Mouse (Mus musculus) heart, postnatal 0 days (tissue): ENCODE measurements around the gene Gpr65. TPM values are rescaled to one million over a fixed set of nuclear protein-coding genes. Genes with fewer than 3 reads are reported as not detected.

Experiments
- ATAC-seq: fragments of 200-750 bp; cut with Nextera tagmentation; 2 replicates; pipeline ENCODE4 v1.8.0; 2017; ENCODE audit warnings: low read depth, moderate number of reproducible peaks, moderate library complexity; ENCODE audit not compliant: insufficient read depth
- DNase-seq: peaks from one replicate; pipeline ENCODE4 v3.0.0-alpha.2; 2016; ENCODE audit warnings: low spot score
- H3K27ac ChIP-seq: fragments of 300-500 bp; sonication (generic); 2 replicates; pipeline ENCODE4 v1.5.1; 2014; ENCODE audit warnings: low read depth, mild to moderate bottlenecking
- H3K27me3 ChIP-seq: fragments of 300-500 bp; sonication (generic); 2 replicates; pipeline ENCODE4 v1.6.1; 2014; ENCODE audit warnings: low read length, mixed read lengths; ENCODE audit not compliant: control insufficient read depth, insufficient read depth
- H3K36me3 ChIP-seq: fragments of 300-500 bp; sonication (generic); replicated peaks from 2 replicates; pipeline ENCODE4 v1.6.1; 2014; ENCODE audit warnings: low read length, mixed read lengths; ENCODE audit not compliant: control insufficient read depth, insufficient read depth
- H3K4me1 ChIP-seq: fragments of 300-500 bp; sonication (generic); 2 replicates; pipeline ENCODE4 v1.6.1; 2014; ENCODE audit warnings: antibody characterized with exemption; ENCODE audit not compliant: control insufficient read depth, insufficient read depth
- H3K4me2 ChIP-seq: fragments of 300-500 bp; sonication (generic); 2 replicates; pipeline ENCODE4 v1.6.1; 2014; ENCODE audit warnings: low read depth, mild to moderate bottlenecking, low read length, moderate library complexity
- H3K4me3 ChIP-seq: fragments of 300-500 bp; sonication (generic); 2 replicates; pipeline ENCODE4 v1.5.1; 2014; ENCODE audit warnings: low read depth, low read length
- H3K9ac ChIP-seq: fragments of 300-500 bp; sonication (generic); replicated peaks from 2 replicates; pipeline ENCODE4 v1.6.1; 2014; ENCODE audit warnings: low read depth, low read length, mixed read lengths
- H3K9me3 ChIP-seq: fragments of 300-500 bp; sonication (generic); replicated peaks from 2 replicates; pipeline ENCODE4 v1.6.1; 2016; ENCODE audit warnings: low read length; ENCODE audit not compliant: control insufficient read depth
- CTCF ChIP-seq: IDR thresholded peaks from 2 replicates; pipeline ENCODE4 v1.5.1; 2016; ENCODE audit warnings: antibody characterized with exemption, control low read depth, low read depth
- EP300 ChIP-seq: IDR thresholded peaks from 2 replicates; pipeline ENCODE4 v1.6.1; 2016; ENCODE audit warnings: antibody characterized with exemption, low read depth
- WGBS: fragments of 180-500 bp; shearing (Covaris S2); extraction: QIAGEN DNeasy Blood & Tissue Kit; methylation state at CpG from one replicate; pipeline ENCODE4 v1.1.7; 2014; 5-methylcytosine and 5-hydroxymethylcytosine counted together
- polyA plus RNA-seq: library from polyadenylated mRNA; unstranded; fragments of >200 nt; fragmentation: Nextera tagmentation; extraction: Ambion mirVana; gene quantifications from 2 replicates; pipeline ENCODE4 v1.2.1, GENCODE M21; 2015
- total RNA-seq: library from RNA; depleted of rRNA; stranded (reverse); fragments of >200 nt; gene quantifications from 2 replicates; pipeline ENCODE4 v1.2.3, GENCODE M21; 2014; ENCODE audit warnings: low replicate concordance

The Gpr65 gene
- total and polyA plus RNA-seq, 2 experiments from 2014 or later: 0.92 to 1.1 TPM

DNA sequence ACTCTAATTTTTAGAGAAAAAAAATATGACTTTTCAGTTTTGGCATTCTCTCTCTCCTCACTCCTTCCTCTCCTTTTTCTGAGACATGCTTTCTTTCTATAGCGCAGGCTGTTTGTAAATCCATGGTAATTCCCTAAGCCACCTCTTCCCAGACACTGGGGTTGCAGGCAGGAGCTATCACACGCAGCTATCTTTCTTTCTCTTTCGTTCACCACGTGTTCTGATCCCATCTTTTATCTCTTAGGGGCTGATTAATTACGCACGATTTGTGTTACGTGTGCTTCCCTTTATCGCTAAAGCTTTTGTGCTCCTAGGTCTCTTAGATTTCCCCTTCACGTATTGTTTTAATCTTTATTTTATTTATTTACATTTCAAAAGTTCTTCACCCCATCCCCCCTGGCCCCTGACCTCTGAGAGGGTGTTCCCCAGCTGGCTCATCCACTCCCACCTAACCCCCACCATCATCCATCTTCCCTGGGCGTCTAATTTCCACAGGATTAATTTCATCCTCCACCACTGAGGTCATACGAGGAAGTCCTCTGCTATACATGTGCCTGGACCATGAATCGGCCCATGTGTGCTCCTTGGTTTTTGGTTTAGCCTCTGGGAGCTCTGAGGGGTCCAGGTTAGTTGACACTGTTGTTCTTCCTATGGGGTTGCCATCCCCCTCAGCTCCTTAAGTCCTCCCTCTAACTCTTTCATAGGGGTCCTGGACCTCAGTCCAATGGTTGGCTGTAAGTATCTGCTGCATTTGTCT is 2.6 kb downstream of the Gpr65 start:
- H3K4me3 ChIP-seq: peak overlapping the region; percentile 22; the same call in 1 of the 2 replicates
- DNase-seq (no peak), ATAC-seq (no peak)
- no peak overlapping the region for H3K27ac ChIP-seq
- H3K4me1 ChIP-seq: no peaks in the 10 kb centered on the region
- H3K9me3 ChIP-seq: no peaks in the 10 kb centered on the region
- no peaks in the 10 kb centered on the region for H3K27me3 ChIP-seq
- TF ChIP-seq CTCF (no peak), EP300 (no peak)
- H3K36me3 ChIP-seq: no peaks in the 10 kb centered on the region
- H3K9ac ChIP-seq: no peak overlapping the region
- peak overlapping the region; percentile 49; the same call in 1 of the 2 replicates for H3K4me2 ChIP-seq
- WGBS: 64% methylated on average over 12 of the region's 12 CpGs

DNA sequence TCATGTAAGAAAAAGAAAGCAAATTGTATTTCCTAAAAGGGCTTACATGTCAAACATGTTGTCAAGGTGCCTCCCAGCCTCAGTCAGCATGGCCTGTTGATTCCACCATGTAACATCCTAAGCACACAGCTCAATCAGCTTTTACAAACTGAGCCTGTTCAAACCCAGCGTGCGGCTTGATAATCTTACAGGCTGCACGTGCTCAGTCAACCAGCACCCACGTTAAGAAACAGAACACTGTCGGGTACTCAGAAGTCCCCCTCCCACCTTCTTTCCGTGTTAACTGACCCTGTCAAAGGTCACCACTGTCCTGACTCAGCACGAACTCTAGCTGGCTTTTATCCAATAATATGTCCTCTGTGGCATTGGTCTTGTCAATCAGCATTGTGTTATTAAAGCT is 4.0 kb downstream of the Gpr65 start:
- no peak overlapping the region for H3K4me2 ChIP-seq
- TF ChIP-seq EP300: no peak
- TF ChIP-seq CTCF: no peak
- H3K36me3 ChIP-seq: no peaks in the 10 kb centered on the region
- H3K27me3 ChIP-seq: no peaks in the 10 kb centered on the region
- H3K9me3 ChIP-seq: no peaks in the 10 kb centered on the region
- no peaks in the 10 kb centered on the region for H3K4me1 ChIP-seq
- DNase-seq (no peak), ATAC-seq (no peak)
- no peak overlapping the region for H3K27ac ChIP-seq
- 53% methylated on average over 7 of the region's 7 CpGs for WGBS
- no peak overlapping the region for H3K9ac ChIP-seq
- H3K4me3 ChIP-seq: no peak overlapping the region

GRCm38 (mm10) chr12:98280530-98280929 is 12.1 kb downstream of the Gpr65 start:
- ATAC-seq (no peak), DNase-seq (peak; percentile 49)
- 29% methylated on average over 5 of the region's 5 CpGs for WGBS

GRCm38 (mm10) chr12:98280996-98281395 is 12.6 kb downstream of the Gpr65 start:
- no peaks in the 10 kb centered on the region for H3K4me1 ChIP-seq
- ATAC-seq (no peak), DNase-seq (no peak)
- no peaks in the 10 kb centered on the region for H3K9me3 ChIP-seq
- no peak overlapping the region for H3K4me2 ChIP-seq
- TF ChIP-seq CTCF (no peak), EP300 (no peak)
- H3K9ac ChIP-seq: no peak overlapping the region
- 70% methylated on average over 8 of the region's 8 CpGs for WGBS
- no peak overlapping the region for H3K27ac ChIP-seq
- no peak overlapping the region for H3K4me3 ChIP-seq
- H3K27me3 ChIP-seq: no peaks in the 10 kb centered on the region
- no peaks in the 10 kb centered on the region for H3K36me3 ChIP-seq

More at GRCm38 (mm10) chr12:98280530-98280929, 12.1 kb downstream of the Gpr65 start:
- no peaks in the 10 kb centered on the region for H3K36me3 ChIP-seq
- H3K4me2 ChIP-seq: no peak overlapping the region
- H3K27me3 ChIP-seq: no peaks in the 10 kb centered on the region
- no peak overlapping the region for H3K9ac ChIP-seq
- TF ChIP-seq EP300: no peak
- peak; percentile 85 for TF ChIP-seq CTCF
- H3K4me1 ChIP-seq: no peaks in the 10 kb centered on the region
- H3K4me3 ChIP-seq: no peak overlapping the region
- H3K9me3 ChIP-seq: no peaks in the 10 kb centered on the region
- no peak overlapping the region for H3K27ac ChIP-seq

- no peak overlapping the region for H3K27ac ChIP-seq
- no peaks in the 10 kb centered on the region for H3K27me3 ChIP-seq
- no peak for ATAC-seq
Observed at GRCm38 (mm10) chr12:98282776-98283486, 14.5 kb downstream of the Gpr65 start.

More at GRCm38 (mm10) chr12:98282776-98283486, 14.5 kb downstream of the Gpr65 start:
- Histone ChIP-seq H3K4me2 (no peak overlapping the region), H3K9ac (no peak overlapping the region), H3K9me3 (no peaks in the 10 kb centered on the region), H3K36me3 (no peaks in the 10 kb centered on the region), H3K4me3 (no peak overlapping the region), H3K4me1 (no peaks in the 10 kb centered on the region)
- DNase-seq: no peak
- TF ChIP-seq CTCF (no peak), EP300 (no peak)
- WGBS: 58% methylated on average over 14 of the region's 14 CpGs
